Mouse (Mus musculus): ENCODE results near the gene Dolpp1. TPM values are rescaled to one million over a fixed set of nuclear protein-coding genes. Genes with fewer than 3 reads are reported as not detected.

Gene Dolpp1
- polyA plus RNA-seq, 1 experiment from 2014 or later, result 60.3 TPM

- Histone ChIP-seq H3K27me3 (no peaks in the 10 kb centered on the region), H3K4me2 (replicated peaks) (no peak overlapping the region), H3K9me3 (no peaks in the 10 kb centered on the region), H3K4me3 (no peak overlapping the region), H3K36me3 (peaks cover 49% of the 10 kb centered on the region), H3K4me1 (peaks cover 14% of the 10 kb centered on the region), H3K27ac (replicated peaks) (no peak overlapping the region), H3K9ac (replicated peaks) (no peak overlapping the region)
- WGBS, result 81% methylated on average over 2 of the region's 2 CpGs
- ATAC-seq (replicated peaks), result no peak
Measured at GRCm38 (mm10) chr2:30402843-30403242, 10.8 kb downstream of the Dolpp1 start.

- no peak overlapping the region for H3K27ac ChIP-seq (replicated peaks)
- no peak overlapping the region for H3K4me3 ChIP-seq
- H3K9ac ChIP-seq (replicated peaks), result no peak overlapping the region
- peaks cover 14% of the 10 kb centered on the region for H3K4me1 ChIP-seq
- H3K36me3 ChIP-seq, result peaks cover 58% of the 10 kb centered on the region
- no peak for ATAC-seq (replicated peaks)
- H3K27me3 ChIP-seq, result no peaks in the 10 kb centered on the region
- H3K4me2 ChIP-seq (replicated peaks), result no peak overlapping the region
- no peaks in the 10 kb centered on the region for H3K9me3 ChIP-seq
- 93% methylated on average over 1 of the region's 1 CpGs for WGBS
Measured at GRCm38 (mm10) chr2:30403870-30404269, 11.8 kb downstream of the Dolpp1 start.

- H3K9ac ChIP-seq (replicated peaks), result no peak overlapping the region
- no peaks in the 10 kb centered on the region for H3K4me1 ChIP-seq
- WGBS, result 92% methylated on average over 2 of the region's 2 CpGs
- no peaks in the 10 kb centered on the region for H3K27me3 ChIP-seq
- peaks cover 65% of the 10 kb centered on the region for H3K36me3 ChIP-seq
- H3K27ac ChIP-seq (replicated peaks), result no peak overlapping the region
- H3K4me3 ChIP-seq, result no peak overlapping the region
- ATAC-seq (replicated peaks), result no peak
- H3K4me2 ChIP-seq (replicated peaks), result no peak overlapping the region
- no peaks in the 10 kb centered on the region for H3K9me3 ChIP-seq
Measured at GRCm38 (mm10) chr2:30407221-30407620, 15.2 kb downstream of the Dolpp1 start.

- Histone ChIP-seq H3K27ac (replicated peaks) (no peak overlapping the region), H3K4me1 (no peaks in the 10 kb centered on the region), H3K9ac (replicated peaks) (no peak overlapping the region), H3K36me3 (peaks cover 63% of the 10 kb centered on the region), H3K4me2 (replicated peaks) (no peak overlapping the region), H3K27me3 (no peaks in the 10 kb centered on the region), H3K9me3 (no peaks in the 10 kb centered on the region), H3K4me3 (no peak overlapping the region)
- no peak for ATAC-seq (replicated peaks)
- WGBS, result 92% methylated on average over 10 of the region's 10 CpGs
Measured at GRCm38 (mm10) chr2:30407778-30408177, 15.7 kb downstream of the Dolpp1 start.

GRCm38 (mm10) chr2:30408452-30409100, 16.5 kb downstream of the Dolpp1 start:
- Histone ChIP-seq H3K27ac (replicated peaks) (no peak overlapping the region), H3K36me3 (peaks cover 59% of the 10 kb centered on the region), H3K27me3 (no peaks in the 10 kb centered on the region), H3K9me3 (no peaks in the 10 kb centered on the region), H3K4me1 (peaks cover 2% of the 10 kb centered on the region; the same call in 1 of the 2 replicates), H3K9ac (replicated peaks) (no peak overlapping the region), H3K4me2 (replicated peaks) (no peak overlapping the region), H3K4me3 (no peak overlapping the region)
- ATAC-seq (replicated peaks), result no peak
- WGBS, result 81% methylated on average over 8 of the region's 8 CpGs

GRCm38 (mm10) chr2:30409454-30410176, 17.6 kb downstream of the Dolpp1 start:
- H3K4me1 ChIP-seq, result peaks cover 12% of the 10 kb centered on the region
- H3K9me3 ChIP-seq, result no peaks in the 10 kb centered on the region
- WGBS, result 88% methylated on average over 5 of the region's 5 CpGs
- H3K27me3 ChIP-seq, result no peaks in the 10 kb centered on the region
- H3K27ac ChIP-seq (replicated peaks), result no peak overlapping the region
- H3K4me2 ChIP-seq (replicated peaks), result no peak overlapping the region
- ATAC-seq (replicated peaks), result no peak
- H3K4me3 ChIP-seq, result no peak overlapping the region
- H3K9ac ChIP-seq (replicated peaks), result no peak overlapping the region
- H3K36me3 ChIP-seq, result peaks cover 55% of the 10 kb centered on the region

- H3K9ac ChIP-seq (replicated peaks), result peak overlapping the region; percentile 33; the same call in 1 of the 2 replicates
- H3K4me3 ChIP-seq, result no peak overlapping the region
- H3K36me3 ChIP-seq, result peaks cover 21% of the 10 kb centered on the region
- no peak for ATAC-seq (replicated peaks)
- no peak overlapping the region for H3K27ac ChIP-seq (replicated peaks)
- WGBS, result 81% methylated on average over 16 of the region's 16 CpGs
- no peak overlapping the region for H3K4me2 ChIP-seq (replicated peaks)
- peaks cover 36% of the 10 kb centered on the region for H3K4me1 ChIP-seq
- no peaks in the 10 kb centered on the region for H3K27me3 ChIP-seq
- H3K9me3 ChIP-seq, result no peaks in the 10 kb centered on the region
Measured at GRCm38 (mm10) chr2:30413038-30413973, 21.3 kb downstream of the Dolpp1 start.

GRCm38 (mm10) chr2:30414101-30414500, 22.0 kb downstream of the Dolpp1 start:
- H3K4me1 ChIP-seq, result peaks cover 44% of the 10 kb centered on the region
- H3K4me3 ChIP-seq, result no peak overlapping the region

GRCm38 (mm10) chr2:30414681-30415080, 22.6 kb downstream of the Dolpp1 start:
- Histone ChIP-seq H3K4me1 (peaks cover 48% of the 10 kb centered on the region), H3K27ac (replicated peaks) (no peak overlapping the region), H3K9ac (replicated peaks) (peak overlapping the region; percentile 84), H3K4me3 (peak overlapping the region; percentile 93), H3K9me3 (no peaks in the 10 kb centered on the region), H3K36me3 (peaks cover 13% of the 10 kb centered on the region), H3K4me2 (replicated peaks) (peak overlapping the region; percentile 86), H3K27me3 (no peaks in the 10 kb centered on the region)
- no peak for ATAC-seq (replicated peaks)
- WGBS, result 44% methylated on average over 5 of the region's 5 CpGs

More at GRCm38 (mm10) chr2:30414101-30414500, 22.0 kb downstream of the Dolpp1 start:
- Histone ChIP-seq H3K9ac (replicated peaks) (peak overlapping the region; percentile 33; the same call in 1 of the 2 replicates), H3K27ac (replicated peaks) (no peak overlapping the region), H3K4me2 (replicated peaks) (peak overlapping the region; percentile 86), H3K36me3 (peaks cover 16% of the 10 kb centered on the region), H3K27me3 (no peaks in the 10 kb centered on the region), H3K9me3 (no peaks in the 10 kb centered on the region)
- no peak for ATAC-seq (replicated peaks)
- 93% methylated on average over 4 of the region's 4 CpGs for WGBS

- Histone ChIP-seq H3K4me2 (replicated peaks) (peak within 1 kb of the TSS; percentile 86), H3K27me3 (no peaks in the 10 kb centered on the region), H3K4me1 (peaks cover 48% of the 10 kb centered on the region), H3K36me3 (peaks cover 6% of the 10 kb centered on the region; the same call in 1 of the 2 replicates), H3K27ac (replicated peaks) (peak within 1 kb of the TSS; percentile 98), H3K9ac (replicated peaks) (peak within 1 kb of the TSS; percentile 95), H3K4me3 (peak within 1 kb of the TSS; percentile 93), H3K9me3 (no peaks in the 10 kb centered on the region)
- ATAC-seq (replicated peaks), result peak; percentile 88
- under 1% methylated on average over 58 of the region's 58 CpGs for WGBS
Measured at GRCm38 (mm10) chr2:30415157-30415935, 23.3 kb downstream of the Dolpp1 start, which contains the start of gene Crat. Gene Crat (minus strand): TSS chr2:30415813.
